Mouse (Mus musculus) ovary, postnatal 36 days (tissue): ENCODE data around the gene Aif1l.

Source experiments
- DNase-seq: peaks from one replicate; pipeline ENCODE4 v3.0.0; 2022; ENCODE audit warnings: low spot score, mixed read lengths

Aif1l gene

GRCm38 (mm10) chr2:32008716-32009115 lies 58.8 kb downstream of the Aif1l start:
- DNase-seq: no peak

DNA sequence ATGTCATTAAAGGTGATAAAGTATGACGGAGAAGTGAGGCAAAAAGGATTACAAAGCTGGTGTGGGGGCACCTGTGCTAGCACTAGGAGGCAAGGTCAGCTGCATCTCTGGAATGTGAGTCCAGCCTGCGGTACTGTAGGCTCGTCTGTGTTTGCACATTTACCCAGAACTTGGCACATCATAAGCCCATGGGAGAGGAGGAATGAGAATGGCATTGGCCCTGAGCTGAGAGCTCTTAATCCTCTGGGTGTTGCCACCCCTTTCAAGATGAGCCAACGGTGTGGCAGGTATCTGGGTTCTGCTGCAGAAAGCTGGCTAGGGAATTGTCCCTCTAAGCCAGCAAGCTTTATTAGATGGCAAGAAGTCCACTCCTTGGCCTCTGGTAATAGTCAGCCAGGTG lies 69.8 kb downstream of the Aif1l start:
- DNase-seq: no peak

DNA sequence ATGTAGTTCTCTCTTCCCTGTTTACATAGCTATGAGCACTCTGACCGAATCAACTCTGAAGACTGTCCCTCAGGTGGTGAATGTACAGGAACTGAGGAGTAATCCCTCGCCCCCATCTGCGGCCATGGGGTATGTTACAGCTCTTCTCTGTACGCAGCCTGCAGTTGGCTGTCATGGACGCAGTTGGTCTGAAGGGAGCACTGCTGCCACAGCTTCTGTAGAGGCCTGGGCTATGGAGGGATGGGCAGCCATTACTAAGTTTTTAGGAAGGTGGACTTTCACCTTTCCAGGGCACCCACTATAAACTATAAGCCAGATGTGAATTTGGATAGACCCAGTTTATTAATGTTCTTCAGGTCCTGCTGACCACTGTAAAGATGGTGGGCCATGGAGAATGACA lies 70.3 kb downstream of the Aif1l start:
- DNase-seq: no peak
